Mouse (Mus musculus) urinary bladder, postnatal 36 days (tissue): Measurements from ENCODE around the gene Car14.
"Not testable (repeated sequence)": the region's sequence is repeated elsewhere in the genome, so short reads cannot be mapped to it uniquely, and the experiment has no call there.

ENCODE experiments used
- DNase-seq, 2 experiments: peaks; one replicate each; pipeline ENCODE4 v3.0.0; 2022; ENCODE audit warnings: low spot score in 2 of 2, mixed read lengths in 1 of 2

Car14 gene

DNA sequence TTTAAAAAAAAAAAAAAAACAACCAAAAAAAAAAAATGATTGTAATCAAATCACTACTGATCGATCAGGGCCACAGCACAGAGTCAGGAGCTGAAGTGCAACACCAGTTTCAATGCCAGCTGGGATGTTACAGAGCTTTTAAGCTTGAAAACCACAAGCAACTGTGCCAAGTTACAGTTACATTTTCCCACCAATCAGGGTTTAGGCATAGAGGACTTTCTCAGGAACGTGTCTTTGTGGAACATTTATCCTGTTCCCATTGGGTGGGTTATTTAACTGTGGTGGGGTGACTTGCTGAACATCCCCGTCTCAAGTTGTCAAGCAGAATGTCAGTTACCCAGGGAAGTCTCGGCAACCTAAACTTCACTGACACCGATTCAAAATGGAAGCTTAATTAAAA lies 20.6 kb upstream of the Car14 start:
- DNase-seq, result no peak

DNA sequence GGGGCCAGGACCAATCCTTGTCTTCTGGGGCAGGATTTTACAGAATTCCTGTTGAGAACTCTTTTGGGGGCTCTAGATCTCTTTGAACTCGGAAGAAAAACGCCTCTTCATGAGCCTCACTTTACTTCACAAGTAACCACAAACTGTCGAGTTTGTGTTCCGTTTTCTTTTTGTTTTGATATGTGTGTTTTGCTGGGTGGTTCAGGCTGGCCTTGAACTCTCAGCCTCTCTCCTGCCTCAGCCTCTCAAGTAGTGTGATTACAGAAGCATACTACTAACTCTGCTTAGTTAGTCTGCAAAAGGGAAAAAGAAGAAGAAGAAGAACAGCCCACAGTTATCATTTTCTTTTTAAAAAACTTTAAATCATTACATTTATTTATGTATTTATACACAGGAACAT lies 19.7 kb upstream of the Car14 start:
- no peak for DNase-seq

DNA sequence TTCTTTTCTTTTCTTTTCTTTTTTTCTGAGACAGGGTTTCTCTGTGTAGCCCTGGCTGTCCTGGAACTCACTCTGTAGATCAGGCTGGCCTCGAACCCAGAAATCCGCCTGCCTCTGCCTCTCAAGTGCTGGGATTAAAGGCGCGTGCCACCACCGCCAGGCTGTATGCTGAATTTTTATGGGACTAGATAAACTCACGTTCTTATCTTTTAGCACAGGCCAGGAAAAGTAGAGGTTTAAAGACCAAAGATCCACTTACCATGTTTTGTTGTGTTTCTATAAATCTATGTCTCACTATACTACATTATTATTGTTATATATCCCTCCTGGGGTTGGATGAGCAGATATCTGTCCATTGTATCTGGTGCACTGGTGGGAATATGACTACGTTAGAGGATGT lies 18.9 kb upstream of the Car14 start:
- DNase-seq, result not testable (repeated sequence)

DNA sequence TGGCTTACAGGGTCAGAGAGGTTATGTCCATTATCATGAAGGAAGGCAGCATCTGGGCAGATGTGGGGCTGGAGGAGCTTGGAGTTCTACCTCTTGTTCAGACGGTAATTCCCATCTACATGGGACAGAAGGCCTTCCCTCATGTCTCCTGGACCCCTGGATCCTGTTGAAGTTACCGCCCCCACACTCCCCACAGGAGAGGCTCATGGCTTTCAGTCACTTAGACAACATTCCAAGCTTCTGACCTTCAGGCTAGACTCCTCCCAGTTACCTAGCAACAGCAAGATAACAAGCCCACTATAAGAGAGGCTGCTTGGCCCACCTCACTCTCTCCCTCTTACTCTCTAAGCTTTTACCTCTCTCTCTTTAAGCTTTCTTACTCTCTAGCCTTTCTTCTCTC lies 16.0 kb upstream of the Car14 start:
- DNase-seq, result not testable (repeated sequence)

DNA sequence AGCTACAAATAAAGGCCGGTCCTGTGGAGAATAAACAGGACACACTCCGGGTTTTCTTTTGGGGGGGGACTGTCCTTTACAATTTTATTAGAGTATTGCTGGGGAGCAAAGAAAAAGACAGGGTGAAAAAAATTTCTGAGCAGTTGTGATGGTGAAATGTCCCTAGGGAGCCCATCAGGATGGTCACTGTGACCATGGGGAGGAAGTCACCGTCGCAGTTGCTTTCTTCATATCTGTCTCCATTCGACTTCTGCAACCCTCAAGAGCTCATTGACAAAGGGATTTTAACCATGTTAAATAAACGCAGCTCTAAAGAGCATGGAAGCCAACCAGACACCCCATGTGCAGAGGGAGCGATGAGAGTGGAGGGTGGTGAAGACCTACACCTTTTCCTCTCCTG lies 12.3 kb upstream of the Car14 start:
- DNase-seq, result no peak

DNA sequence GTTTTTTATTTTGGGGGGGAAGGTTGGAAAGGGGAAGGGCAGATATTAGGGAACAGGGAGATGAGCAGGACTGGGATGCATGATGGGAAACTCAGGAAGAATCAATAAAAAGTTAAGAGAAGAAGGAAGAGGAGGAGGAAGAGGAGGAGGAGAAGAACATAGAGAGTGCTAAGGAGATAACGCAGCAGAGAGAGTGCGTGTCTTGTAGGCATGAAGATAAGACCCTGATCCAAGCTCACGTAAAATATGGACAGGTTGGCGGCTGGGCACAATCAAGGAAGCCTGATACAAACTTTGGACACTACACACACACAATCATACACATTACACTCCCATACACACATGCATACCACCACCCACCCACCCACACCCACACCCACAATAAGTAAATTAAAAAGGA lies 10.2 kb upstream of the Car14 start:
- DNase-seq, result no peak

DNA sequence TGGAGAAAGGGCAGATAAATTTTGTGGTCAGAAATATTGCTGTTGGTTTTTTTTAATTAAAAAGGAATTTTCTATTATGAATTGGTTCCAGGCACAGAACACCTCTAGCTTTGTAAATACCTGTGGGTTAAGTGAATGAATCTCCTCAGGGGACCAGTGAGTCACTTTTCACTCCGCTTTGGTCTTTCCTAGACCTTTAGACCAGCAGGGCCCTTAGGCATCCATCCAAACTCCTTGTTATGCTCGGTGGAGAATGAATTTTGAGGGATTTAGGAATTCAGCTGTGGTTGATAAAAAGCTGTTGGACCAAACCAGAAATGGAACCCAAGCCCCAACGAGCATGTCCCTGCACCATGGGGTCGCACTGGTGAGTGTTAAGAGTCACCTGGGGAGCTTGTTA lies 3.1 kb upstream of the Car14 start:
- no peak for DNase-seq

DNA sequence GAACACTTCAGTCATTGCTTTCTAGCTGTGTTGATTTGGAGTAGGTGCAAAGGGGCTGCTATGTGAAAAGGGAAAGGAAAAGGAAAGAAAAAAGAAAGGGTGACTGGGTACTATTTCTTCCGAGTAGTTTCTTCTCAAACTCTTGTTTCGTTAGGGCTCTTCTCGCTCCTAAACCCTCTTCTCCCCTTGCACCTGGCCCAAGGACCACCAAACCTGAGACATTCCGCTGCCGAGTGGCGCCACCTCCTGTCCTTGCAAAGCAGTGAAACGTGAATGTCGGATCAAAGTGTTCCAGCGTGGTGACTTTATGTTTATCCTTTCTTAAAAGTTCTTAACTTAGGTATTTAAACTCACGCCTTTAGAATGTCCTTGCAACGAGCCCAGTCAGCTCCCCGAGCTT lies 2.4 kb upstream of the Car14 start:
- no peak for DNase-seq

DNA sequence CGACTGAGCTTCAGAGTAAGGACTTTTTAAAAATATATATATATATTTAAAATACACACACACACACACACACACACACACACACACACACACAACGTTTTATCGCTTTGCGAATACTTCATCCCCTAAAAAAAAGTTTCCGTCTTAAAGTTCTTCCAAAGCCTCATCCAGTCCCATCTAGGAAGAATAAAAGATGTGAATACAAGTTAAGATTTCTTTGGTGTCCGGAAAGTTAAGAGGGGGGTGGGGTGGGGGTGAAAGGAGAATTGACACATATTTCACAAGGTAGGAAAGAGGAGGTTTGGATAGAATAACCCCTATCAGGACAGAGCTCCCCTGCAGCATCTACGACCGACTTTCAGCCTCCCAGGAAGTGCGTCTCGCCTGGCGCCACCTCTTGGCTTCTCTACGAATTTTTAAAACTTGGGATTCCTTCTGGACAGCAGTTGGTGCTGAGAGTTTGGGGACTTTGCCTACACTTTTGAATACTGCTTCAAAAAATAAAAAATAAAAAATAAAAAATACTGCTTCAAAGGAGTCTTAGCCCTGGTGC lies 1.5 kb upstream of the Car14 start:
- DNase-seq, result peak; percentile 43 to 57

DNA sequence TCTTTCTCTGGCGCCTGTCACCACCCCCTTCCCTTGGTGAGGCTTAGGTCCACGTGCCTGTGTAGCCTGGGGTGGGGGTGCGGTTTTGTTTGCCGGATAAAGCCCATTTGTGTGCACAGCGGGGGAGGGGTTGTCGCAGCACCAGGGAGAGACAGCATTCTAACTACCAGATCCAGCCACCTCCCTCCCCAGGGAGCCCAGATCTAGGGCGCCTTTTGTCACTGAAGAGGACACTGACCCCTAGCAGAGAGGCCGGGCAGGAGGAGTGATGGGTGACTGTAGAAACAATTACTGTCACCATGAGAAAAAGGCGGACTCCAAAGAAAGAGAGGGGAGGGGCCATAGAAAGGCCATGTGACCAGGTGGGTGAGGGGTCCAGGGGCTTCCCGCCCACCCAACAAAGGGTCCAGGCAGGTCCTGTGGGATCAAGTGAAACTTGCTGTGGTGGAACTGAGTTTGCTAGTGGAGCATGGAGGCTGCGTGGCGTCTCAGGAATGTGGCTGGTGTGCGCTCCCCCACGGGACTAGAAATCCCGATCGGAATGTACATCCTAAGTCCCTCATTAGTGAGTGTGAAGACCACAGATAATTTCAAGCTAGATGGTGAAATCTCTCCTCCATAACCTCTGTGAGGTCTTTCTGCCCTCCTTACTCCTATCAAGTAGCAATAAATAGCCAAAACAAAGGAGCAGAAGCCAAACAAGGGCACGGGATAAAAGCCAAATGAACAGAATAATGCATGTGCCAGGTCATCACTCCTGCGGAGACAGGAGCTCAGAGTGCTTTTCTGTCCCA lies 852 bp upstream of the Car14 start:
- no peak for DNase-seq

DNA sequence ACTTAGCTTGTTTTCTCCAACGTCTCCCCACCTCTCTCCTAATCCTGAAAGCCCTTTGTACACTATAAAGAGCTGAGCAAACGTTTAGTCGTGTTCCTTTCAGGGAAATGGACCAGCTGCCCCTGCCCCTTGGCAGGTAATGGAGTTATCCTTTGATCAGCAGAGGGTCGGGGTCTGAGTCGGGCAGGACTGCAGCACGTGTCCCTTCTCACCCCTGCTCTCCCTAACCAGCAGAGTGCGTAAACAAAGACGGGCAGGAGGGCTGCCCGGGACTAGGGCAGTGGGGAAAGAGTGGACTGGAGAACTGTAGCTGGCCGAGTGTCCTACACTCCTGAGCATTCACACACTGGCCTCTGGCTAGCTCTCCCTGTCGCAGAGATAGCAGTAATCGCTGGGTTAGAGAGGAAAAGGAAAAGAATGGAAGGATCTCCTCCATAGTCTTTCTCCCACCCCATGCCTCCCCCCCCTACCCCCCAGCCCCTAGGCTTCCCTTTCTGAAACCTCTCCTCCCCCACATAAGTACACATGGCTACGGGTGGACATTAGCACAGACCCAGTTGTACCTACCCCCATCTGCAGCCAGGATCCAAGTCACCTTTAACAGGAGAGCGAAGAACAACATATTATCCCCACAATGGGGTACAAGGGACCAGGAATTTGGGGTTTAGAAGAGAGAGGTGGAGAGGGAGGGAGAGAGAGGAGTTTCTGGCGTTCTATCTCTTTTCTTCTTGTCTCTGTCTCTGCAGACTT lies 563 bp downstream of the Car14 start:
- no peak for DNase-seq

DNA sequence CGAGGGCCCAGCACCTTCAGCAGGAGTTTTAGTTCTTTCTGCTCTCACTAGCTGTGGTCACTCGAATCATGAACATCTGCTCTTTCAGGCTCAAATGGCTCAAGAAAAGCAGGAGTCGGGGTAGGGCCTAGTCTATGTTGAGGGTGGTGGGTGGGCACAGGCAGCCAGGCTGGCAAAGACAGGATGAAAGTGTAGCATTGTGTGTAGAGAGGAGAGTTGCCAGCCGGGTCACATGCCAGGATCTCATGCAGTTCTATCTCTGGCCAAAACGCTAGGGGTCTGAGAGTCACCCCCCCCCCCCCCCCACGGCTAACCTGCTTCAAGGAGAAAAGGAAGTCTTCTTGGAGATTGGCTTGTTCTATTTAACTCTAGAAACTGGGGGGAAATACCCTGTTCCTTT lies 1.8 kb downstream of the Car14 start:
- no peak for DNase-seq

DNA sequence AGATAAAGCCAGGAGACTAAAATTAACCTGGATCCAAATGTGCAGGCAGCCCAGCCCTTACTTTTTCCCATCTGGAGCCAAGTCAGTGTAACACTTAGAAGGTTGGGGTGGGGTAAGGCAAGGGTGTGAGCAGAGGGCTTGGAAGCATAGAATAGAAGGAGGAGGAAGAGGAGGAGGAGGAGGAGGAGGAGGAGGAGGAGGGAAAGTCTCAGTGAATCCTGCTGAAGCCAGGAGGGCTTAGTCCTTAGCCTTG lies 2.2 kb downstream of the Car14 start:
- DNase-seq, result no peak

DNA sequence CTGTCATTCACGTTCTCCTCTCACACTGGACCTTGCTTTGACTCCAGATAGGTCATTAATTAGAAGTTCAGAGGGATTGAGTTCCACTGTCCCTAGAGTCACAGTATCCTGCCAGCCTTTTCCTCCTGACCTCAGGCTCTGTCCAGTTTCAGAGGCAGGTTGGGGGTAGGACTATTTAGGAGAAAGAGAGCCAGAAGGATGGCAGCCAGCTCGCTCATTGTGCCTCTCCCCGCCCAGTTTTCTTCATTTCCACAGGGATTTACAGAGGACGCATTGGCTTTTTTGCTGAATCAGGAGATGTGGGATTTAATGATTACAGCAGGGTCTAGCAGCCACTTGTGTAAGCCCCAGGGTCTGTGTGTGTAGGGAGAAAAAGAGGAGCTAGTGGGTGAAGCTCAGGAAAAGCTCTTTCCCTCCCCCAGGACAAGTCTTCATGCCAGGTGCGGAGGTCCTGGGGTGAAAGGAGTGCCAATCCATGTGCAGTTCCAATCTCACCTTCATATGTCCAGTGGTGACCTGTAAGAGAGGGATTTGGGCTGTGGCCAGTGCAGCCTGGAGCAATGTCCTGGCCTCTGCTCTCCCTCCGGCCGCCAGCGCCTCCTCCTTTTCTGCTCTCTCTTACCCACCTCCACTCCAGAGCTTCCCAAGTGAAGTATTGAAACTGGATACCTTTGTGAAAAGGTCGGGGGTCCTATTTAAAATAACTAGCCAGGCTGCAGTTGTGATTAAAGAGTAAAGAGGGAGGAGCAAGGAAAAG lies 2.7 kb downstream of the Car14 start:
- no peak for DNase-seq

DNA sequence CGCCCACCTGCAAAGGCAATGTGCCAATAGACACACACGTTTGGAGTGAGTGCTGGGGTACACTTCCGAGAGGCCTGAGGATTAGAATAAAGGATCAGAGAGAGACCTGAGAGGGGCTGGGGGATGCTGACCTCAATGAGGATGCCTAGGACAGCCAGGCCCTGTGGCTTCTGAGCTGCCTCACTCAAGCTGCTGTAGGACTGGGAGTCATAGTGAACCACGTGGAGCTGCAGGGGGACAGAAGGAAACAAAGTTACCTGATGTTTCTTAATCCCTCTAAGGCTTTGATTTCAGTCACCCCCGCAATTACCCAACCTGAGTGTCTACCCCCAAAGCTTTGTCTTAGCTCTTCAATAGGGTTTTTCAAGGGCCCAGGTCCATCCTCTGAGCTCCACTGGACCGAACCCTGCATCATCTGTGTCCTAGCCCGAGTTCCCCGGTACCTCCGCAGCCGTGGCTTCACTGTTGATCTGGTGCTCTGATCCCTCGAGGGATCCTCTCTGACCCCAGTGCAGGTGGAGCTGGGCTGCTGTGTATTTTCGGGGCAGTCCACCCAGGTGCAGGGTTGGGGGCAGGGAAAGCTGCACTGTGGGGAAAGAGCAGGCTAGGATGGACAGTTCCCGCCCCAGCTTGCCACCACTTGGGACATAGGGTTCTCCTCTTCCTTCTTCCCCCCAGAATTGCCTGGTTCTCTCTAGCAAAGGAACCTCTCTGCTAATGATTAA lies 4.5 kb downstream of the Car14 start:
- DNase-seq, result no peak

DNA sequence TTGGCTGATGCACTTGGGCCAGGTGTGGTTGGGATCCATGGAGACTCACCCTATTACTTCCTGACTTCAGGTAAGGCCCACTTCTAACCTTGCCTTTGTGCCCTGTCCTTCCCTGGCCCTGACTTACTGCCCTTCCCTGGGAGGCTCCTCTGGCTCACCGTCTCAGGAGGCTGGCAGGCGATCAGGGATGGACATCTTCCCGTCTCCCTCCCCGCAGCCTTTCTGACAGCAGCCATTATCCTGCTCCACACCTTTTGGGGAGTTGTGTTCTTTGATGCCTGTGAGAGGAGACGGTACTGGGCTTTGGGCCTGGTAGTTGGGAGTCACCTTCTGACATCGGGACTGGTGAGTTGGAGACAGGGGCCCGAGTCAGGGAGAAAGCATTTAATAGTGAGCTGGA lies 9.0 kb downstream of the Car14 start:
- not testable (repeated sequence) for DNase-seq

DNA sequence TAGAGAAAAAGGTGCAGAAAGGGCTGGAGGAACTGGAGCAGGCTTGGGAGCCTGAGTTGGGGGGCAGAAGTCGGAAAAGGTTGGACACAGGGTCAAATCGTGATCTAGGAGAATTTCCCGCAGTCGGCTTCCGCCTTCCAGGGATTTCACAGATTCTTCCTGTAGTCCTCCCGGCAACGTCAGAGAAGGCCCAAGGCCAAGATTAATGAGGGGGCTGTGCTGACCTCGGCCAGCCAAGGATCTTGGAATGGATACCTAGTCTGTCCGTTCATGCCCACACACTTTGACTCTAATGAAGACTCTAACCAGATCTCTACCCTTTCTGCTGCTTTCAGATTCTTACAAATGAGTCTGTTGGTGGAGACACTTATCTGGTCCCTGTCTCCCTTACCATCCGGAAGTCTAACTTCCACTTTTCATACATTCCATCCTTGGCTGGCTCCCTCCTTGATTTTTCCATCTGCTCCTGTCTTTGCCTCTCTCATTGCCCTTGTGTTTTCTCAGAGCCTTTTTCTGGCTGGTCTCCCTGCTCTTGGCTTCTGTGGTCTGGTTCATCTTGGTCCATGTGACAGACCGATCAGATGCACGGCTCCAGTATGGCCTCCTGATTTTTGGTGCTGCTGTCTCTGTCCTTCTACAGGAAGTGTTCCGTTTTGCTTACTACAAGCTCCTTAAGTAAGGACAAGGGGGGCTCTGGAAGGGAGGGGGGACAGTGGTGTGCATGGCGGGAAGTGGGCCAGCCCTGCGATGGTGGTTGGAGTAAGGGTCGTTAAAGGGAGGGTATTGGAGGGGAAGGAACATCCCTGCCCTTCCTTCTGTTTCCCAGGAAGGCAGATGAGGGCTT lies 10.0 kb downstream of the Car14 start:
- peak; percentile 34 to 65 for DNase-seq

DNA sequence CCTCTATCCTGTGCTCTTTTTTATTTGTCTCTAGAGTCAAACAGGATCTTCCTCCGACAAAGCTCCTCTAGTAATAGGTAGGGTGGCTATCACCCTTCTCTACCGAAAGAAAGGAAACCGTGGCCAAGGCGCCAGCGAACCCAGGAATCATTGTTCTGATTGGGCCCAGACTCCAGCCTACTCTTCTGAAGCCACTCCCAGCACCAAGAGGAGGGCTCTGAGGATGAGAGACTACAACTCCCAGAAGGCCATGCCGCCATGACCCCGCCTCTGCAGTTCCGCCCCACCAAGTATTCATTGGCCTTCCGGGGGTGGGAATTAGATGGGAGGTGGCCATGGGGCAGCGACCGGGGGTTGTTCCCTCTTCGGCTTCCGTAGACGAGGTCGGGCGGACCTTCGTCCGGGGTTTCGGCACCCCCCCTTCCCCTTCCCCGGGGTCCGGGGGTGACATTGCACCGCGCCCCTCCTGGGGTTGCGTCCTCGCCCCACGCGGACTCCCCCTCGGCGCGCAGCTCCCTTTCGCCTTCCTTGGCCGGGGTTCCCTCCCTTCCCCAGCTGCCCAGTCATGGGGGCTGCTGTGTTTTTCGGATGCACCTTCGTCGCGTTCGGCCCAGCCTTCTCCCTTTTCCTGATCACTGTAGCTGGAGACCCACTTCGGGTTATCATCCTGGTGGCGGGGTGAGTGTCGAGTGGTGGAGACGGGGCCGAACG lies 10.7 kb downstream of the Car14 start, which contains the start of gene Aph1a:
Gene Aph1a (plus strand): TSS at position 364 of the 711 bp plus-strand sequence.
- peak; percentile 93 to 97 for DNase-seq

DNA sequence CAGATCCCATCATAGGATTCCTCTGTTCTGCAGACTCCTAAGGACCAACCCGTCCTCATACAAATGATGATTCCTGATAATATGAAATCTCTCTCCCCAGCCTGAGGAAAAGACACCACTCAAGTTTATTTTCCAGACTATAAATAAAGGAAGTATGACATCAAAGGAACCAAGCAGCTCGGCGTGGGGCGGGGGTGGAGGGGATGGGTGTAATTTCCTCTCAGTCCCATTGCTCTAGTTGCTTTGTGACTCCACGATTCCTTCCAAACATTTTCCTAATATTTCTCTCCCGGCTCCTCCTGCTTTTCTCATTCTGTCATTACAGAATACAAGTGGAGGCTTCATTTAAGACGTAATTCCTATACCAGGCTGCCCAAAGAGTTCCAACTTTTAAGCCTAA lies 11.4 kb downstream of the Car14 start:
- no peak for DNase-seq
